Mouse (Mus musculus): ENCODE results near the gene Zmat5. TPM values are rescaled to one million over a fixed set of nuclear protein-coding genes. Genes with fewer than 3 reads are reported as not detected.

Zmat5 gene
- polyA plus RNA-seq (2012; rRNA removed): 60.1 and 64.9 TPM in 2 replicates

GRCm38 (mm10) chr11:4704072-4704964 lies at the start of gene Zmat5, which contains the start of gene Uqcr10:
Gene Zmat5, plus strand, starts transcription at chr11:4704678.
Gene Uqcr10, minus strand, starts transcription at chr11:4704342.

GRCm38 (mm10) chr11:4746733-4747132 lies 42.3 kb downstream of the Zmat5 start, which contains the start of gene Cabp7:
Gene Cabp7, minus strand, starts transcription at chr11:4746778.

Other genes with a start within 250 kb of the Zmat5 start
- 33.3 and 36.6 TPM in 2 replicates for gene Mtmr3, start 109.8 kb upstream of the Zmat5 start, polyA plus RNA-seq (2012; rRNA removed)
- gene Gm11032, start 84.6 kb upstream of the Zmat5 start, polyA plus RNA-seq (2012; rRNA removed): not detected in 2 replicates
- 14.0 and 17.8 TPM in 2 replicates for gene Ascc2, start 66.9 kb upstream of the Zmat5 start, polyA plus RNA-seq (2012; rRNA removed)
- 444 and 446 TPM in 2 replicates for gene Uqcr10, start 336 bp upstream of the Zmat5 start, polyA plus RNA-seq (2012; rRNA removed)
- 0.07 and 0.08 TPM in 2 replicates for gene Cabp7, start 42.1 kb downstream of the Zmat5 start, polyA plus RNA-seq (2012; rRNA removed)
- 55.2 and 55.3 TPM in 2 replicates for gene Nf2, start 144.9 kb downstream of the Zmat5 start, polyA plus RNA-seq (2012; rRNA removed)
- gene Nipsnap1, start 169.3 kb downstream of the Zmat5 start, polyA plus RNA-seq (2012; rRNA removed): 59.6 and 61.6 TPM in 2 replicates
- 20.7 and 26.8 TPM in 2 replicates for gene Thoc5, start 190.6 kb downstream of the Zmat5 start, polyA plus RNA-seq (2012; rRNA removed)
- gene Nefh, start 243.4 kb downstream of the Zmat5 start, polyA plus RNA-seq (2012; rRNA removed): 3.8 and 7.2 TPM in 2 replicates

All from ovary, adult 2 months (tissue).